Mouse (Mus musculus) right cerebral cortex, postnatal 4 days (tissue): Measurements from ENCODE around the gene Ap4s1.

Experiments
- DNase-seq: peaks from one replicate; pipeline ENCODE4 v3.0.0-alpha.2; 2022

The Ap4s1 gene

DNA sequence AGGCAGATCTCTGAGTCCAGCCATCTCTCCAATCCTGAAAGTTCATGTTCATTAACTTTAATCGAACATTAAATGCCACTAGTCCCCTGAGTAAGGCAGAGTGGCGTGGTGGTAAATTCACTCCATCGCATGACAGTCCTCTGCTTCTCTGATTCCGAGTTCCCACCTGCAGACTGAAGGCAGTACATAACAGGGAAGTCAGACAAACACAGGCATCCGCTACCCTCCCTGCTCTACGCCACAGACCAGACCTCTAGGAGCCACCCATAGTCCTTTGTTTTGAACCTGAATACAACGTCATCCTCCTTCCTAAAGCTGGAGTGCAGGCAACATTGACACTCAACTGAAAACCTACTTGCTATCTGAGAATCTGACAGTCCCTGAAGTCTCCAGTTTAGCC, 13.7 kb downstream of the Ap4s1 start:
- no peak for DNase-seq

DNA sequence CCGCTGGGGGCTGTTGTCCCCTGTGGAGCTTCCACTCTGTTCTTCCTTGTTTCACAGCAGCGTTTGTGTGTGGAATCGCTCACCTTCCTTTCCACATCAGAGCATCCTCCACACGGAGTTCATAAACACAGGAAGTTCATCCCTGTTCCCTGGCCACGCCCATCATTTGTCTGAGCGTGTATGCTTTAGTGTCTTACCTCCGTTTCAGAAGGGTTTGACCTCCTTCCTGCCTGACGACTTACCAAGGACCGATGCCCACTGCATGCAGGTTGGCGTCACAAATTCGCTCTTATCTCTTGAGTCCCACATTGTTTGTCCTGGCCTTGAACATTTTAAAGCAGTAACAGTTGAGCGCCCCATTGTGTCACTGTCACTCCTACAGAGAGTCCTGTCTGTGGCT, 14.9 kb downstream of the Ap4s1 start:
- no peak for DNase-seq

DNA sequence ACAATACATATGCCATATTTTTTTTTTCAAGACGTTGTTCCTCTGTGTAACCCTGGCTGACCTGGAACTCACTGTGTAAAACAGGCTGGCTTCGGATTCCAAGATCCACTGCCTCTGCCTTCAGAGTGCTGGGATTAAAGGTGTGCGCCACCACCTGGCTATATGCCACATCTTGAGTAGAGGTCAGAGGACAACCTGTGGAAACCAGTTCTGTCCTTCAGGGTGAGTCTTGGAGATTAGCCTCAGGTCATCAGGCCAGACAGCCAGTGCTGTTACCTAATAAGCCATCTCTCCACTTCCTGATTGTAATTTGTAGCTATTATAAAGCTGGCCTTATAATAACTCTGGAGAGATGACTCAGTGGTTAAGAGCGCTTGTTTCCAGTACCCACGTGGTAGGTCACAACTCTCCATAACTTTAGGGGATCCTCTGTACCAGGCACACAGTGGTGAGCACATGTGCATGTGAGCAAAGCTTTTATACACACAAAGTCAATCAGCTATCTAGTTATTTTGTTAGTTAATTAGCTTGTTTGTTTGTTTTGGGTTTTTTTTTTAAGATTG, 15.9 kb downstream of the Ap4s1 start:
- no peak for DNase-seq

DNA sequence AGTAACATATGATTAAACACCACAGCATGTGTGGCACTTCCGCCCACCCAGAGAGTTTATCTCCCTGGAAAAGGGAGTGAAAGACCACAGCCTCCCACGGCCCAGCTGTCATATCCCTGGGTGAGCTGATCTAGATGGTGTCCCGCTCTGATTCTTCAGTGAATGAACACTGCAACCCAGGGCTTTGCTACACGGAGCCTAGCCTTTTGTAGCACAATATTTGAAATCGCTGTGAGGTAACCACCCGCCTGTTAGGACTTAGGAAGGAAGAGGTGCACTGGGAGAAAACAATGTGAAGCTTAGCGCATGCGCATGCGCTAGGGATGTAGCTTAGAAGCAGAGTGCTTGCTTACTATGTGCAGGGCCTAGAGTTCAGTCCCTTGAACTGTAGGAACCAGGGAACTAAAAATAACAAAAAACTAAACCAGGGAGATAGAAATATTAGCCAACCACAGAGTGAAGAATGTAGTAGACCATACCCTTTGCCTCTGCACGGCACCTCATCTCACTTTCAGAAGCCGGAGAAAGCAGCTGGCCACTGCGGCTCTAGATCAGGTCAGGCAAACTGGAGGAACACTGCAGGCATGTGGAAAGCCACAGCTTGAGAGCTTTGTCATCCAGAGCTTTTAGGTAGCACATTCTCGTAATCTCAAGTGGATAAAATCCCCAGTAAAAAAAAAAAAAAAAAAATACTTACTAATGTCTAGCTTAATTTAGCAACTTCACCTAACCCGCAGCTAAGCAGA, 18.3 kb downstream of the Ap4s1 start:
- no peak for DNase-seq

DNA sequence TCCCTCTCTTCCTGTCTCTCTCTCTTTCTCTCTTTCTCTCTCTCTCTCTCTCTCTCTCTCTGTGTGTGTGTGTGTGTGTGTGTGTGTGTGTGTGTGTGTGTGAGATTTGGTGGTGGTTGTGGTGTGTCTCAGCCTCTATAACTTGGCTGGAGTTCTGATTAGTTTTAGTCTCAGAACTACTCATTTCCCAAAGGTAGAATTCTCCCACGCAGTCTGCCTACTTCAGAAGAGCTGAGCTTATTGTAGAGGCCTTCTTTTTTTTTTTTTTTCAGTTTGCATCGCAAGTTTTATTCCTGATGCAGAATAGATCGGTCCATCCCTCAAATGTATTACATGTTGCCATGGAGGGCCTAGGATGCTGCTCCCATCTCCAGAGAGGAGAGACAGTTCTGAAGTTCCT, 18.9 kb downstream of the Ap4s1 start:
- DNase-seq: no peak

DNA sequence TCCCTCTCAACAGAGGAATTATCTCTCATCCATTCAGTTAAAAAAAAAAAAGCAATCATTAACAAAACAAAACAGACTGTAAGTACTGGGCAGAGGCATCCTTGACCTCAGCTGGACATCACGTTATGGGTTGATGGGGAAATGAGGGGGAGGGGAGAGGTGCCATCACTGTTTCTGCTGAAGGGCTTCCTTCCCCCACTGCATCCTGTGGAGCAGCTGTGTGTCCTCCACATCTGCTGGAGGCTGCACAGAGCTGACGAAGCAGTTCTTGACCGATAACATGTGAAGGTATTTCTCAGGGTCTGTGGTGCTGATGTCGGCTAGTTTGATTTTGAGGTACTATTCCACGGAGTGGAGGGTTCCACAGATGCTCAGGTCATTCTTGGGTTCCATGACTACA, 19.3 kb downstream of the Ap4s1 start:
- no peak for DNase-seq

DNA sequence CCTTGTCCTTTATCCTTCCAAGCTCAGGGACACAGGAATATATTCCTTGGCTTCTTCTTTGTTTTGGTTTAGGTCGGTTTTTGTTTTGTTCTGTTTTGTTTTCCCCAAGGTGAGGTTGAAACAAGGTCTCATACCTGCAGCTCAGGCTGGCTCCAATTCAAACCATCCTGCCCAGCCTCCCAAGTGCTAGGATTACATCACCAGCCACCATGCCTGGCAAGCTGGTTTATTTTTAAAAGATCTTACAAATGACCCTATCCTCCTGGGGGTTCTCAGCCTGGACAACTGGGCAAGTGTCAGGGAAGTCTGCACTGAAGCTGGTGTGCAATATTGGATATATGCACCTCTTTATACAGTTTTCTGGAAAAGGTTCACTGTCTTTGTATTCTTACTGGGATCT, 21.9 kb downstream of the Ap4s1 start:
- DNase-seq: no peak

DNA sequence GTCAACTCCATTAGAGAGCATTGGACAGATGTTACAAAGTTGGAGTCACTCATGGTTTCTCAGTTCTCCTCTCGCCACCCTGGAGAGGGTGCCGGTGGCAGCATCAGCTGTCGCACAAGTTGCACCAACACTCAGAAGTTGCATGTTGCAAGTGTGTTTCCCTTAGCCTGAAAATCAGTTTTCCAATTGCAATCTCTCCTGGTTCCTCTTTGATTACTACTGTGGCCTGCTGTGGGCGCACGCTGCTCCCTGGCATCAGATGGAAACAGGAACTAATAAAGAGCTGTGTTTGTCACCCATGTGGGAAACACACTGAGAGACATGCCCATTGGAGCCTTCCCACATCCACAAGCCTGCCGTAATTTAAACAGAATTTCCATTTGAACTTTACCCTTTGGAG, 27.8 kb downstream of the Ap4s1 start:
- DNase-seq: no peak

DNA sequence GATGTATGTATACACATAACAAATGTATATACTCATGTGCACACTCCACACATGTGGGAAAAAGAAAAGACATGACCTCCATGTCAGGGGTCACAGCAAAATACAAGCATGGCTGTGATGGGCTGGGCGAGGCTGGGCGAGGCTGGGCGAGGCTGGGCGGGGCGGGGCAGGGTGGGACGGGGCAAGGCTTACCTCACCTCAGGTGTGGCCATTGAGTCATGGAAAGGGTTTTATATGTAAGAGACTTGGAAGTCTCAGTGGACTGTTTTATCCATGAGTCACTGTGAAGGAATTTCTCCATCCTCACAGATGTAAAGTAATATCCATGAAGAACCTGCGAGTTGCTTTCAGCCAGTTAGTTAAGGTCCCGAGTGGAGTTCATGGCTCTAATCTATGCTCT, 31.0 kb downstream of the Ap4s1 start:
- DNase-seq: no peak

DNA sequence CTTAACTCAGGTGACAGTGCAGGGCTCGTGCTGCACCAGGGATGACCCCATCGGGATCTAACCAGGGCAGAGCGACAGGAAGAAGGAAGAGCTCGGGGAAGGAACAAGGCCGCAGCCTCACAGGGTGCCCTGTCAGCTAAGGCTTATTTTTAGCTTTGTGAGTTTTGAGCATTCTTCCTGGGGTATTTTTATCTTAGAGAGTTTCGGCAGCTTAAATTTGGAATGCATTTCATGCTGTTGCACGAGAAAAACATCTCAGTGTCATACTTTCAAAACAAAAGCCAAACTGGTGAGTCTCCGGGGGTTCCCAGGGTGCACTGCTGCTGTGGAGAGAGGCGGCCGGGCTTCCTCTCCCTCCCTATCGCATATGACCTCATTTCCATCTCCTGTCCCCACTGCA, 38.2 kb downstream of the Ap4s1 start:
- no peak for DNase-seq

DNA sequence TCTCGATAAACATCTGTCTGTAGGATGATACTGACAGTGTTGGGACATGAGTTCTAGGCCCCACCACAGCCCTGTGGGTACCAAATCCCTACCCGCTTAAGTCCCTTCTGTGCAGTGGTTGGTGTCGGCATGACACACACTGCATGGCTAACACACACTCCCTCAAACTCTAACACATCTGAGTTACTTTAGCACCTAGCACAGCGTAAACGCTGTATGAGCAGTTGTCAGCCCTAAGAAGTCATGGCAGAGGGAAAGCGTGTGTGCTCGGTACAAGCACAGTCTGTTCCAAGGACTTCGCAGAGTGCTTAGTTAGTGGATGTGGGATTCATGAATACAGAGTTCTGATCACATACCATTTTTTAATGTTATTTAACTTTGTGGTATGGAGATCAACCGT, 39.0 kb downstream of the Ap4s1 start:
- DNase-seq: no peak

DNA sequence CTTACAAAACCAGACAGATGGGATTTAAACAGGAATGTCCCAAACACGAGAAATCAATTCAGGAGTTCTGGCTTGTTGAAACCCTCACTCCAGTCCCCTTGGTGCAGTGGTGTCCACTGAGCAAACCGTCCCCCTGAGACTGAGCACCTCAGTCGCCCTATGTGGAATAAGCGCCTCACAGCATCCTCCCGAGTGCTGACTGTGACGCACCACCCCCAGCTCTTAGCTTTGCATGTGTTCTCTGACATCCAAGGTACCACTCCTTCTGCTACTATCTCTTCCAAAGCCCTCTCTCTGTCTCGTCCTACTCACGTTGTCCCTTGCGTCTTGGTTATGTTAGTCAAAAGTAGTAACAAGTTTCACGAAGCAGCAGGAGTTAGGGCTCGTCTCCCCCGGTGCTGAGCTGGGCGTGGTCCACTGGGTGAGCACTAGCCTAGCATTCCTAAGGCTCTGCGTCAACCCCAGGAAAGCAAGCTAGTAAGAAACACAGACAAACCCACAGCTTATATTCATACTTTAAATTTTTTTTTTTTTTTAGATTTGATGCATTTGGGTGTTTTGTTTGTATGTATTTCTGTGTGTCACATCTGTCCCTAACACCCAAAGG, 43.9 kb downstream of the Ap4s1 start:
- DNase-seq: no peak

DNA sequence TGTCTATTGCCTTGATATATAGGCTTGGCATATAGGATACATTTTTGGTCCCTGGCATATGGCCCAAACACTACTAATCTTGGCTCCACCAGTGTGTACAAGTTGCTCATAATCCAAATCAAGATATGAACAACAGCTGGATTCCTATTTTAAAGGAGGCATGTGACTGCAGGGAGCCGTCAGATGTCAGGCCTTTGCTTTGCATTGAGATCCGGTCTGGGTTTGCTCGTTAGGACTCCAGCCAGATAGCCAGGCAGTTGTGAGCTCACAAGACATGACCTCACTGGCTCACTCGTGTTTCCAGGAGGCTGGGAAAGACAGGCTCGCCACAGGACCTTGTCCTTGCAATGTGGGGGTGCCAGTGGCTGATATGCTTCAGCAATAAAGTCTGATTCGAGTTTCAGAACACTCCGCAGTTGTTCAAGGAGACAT, 45.0 kb downstream of the Ap4s1 start:
- no peak for DNase-seq

DNA sequence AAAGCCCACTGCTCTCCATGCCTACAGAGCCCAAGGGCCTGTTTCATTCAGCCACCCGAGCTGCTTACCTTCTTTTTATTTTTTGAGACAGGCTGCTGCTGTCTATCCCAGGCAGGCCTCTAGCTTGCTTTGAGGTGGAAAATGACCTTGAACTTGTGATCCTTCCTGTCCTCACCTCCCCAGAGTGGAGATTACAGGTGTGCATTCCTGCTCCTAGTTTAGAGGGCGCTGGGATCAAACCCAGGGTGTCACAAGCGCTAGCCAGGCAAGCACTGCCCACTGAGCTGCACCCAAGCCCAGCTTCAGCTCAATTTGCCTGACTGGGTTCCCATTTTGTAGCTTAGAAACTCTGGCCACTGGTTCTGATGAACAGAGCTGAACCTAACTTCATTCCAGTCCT, 45.5 kb downstream of the Ap4s1 start:
- no peak for DNase-seq

DNA sequence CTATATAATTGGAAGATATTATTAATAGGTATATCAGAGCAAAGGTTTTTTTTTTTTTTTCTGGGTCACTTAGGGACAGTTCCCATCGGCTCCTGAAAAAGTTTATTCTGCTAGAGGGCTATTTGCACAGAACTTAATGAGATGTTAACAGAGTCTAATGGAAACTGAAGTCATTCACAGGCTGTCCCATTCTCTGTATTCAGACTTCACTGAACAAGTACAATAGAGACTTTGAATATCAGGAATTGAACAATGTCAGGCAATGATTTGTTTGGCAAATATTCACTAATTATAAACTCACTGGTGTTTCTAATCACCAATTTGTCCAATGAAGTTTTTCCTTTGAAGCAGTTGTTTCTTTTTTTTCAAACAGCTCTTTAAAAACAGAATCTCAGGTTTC, 46.0 kb downstream of the Ap4s1 start:
- DNase-seq: no peak

DNA sequence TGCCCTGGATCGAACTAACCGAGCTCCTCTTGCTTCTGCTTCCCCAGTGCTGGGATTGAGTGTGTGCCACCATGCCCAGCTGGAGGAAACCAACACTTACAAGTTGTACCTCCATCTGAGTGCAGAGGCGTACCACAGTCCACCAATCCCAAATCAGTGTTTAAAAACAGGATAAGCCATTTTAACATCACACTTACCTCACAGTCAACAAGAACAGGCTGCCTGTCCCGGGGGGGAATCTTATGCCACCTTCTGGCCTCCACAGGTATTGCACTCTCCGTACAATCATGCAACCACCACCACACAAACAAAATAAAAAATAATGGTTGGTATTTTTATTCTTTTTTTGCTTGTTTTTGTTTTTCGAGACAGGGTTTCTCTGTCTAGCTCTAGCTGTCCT, 50.9 kb downstream of the Ap4s1 start:
- peak; percentile 53 for DNase-seq

DNA sequence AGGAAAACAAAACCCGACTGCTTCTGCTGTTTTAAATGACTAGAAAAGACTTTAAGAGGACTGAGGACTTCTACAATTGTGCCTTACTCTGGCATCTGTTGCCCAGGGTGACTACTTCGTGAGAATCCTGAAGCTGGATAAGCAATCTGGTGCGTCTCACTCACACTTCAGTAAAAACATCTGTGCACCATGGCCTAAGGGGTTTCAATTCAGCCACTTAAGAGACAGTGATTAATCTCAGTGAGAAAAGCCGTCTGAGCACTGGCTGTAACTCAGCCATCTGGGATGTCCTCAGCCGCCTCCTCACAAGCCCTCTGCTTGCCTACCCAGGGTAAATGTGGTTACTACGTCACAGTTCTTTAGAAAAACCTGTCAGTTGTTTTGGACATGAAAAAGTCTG, 54.1 kb downstream of the Ap4s1 start:
- no peak for DNase-seq

DNA sequence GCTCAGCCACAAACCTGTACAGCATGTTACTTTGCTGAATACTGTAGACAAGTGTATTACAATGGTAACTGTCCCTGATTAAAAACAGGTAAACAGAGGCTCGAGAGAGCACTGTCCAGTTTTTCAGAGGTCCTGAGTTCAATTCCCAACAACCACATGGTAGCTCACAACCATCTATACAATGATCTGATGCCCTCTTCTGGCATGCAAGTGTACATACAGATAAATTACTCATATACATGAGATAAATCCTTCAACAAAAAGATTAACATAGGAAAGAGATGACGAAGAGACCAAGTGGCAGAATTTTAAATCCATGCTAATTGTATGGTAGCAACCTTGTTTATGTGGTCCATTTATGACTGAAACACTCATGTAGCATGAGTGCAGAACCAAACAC, 56.5 kb downstream of the Ap4s1 start:
- DNase-seq: no peak

DNA sequence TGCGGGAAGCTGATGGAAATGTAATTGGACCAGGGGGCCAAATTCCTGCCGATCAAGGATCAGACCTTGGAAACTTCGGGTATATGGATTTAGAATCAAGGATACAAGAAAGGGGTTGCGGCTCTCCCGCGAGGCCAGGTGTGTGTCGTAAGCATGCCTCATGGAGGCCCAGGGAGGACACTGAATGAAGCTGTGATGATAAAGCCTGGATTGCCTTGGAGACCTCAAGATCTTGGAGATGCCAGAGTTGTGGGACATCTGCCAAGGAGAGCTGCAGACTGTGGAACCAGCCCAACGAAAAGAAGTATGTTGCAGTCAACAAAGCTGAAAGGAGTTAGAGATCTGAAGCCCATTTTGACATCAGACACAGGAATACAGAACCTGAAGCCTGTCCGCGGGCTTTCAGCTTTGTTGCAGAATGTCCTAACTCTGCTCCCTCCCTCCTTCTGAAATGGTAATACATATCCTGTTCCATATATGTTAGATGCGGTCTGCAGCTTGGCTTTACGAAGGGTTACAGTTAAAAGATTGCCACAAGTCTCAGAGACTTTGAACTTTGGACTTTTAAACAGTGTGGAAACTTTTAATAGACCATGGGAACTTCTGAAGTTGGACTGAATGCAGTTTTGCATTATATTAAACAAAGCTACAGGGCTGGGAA, 65.2 kb downstream of the Ap4s1 start:
- DNase-seq: no peak

DNA sequence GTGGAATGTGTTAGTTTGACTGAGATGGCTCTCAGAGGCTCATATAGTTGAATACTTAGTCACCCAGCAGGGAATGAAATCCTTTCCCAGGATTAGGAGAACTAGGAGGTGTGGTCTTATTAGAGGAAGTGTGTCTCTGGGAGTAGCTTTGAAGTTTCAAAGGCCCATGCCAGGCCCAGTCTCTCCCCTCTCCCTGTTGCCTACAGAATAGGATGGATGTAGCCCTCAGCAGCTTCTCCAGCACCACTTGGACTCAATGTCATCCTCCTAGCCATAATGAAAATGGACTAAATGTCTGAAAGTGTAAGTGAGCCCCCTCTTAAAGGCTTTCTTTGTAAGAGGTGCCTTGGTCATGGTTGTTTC, 65.7 kb downstream of the Ap4s1 start:
- no peak for DNase-seq

DNA sequence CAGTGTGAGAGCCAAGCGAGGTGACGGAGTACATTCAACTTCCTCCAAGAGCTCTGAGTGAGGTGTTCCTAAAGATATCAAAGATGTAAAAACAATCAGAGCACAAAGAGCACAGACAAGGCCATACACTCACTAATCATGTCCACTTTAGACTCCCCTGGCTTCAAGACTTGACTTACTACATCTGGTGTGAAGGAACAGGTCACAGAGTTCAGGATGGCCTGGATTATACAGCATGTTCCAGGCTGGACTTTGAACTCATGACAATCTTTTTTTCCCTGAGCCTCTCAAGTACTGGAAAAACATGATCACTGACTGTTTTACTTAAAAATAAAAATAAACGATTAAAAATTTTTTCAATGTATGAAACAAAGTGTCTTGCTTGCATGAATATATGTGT, 68.5 kb downstream of the Ap4s1 start:
- no peak for DNase-seq

DNA sequence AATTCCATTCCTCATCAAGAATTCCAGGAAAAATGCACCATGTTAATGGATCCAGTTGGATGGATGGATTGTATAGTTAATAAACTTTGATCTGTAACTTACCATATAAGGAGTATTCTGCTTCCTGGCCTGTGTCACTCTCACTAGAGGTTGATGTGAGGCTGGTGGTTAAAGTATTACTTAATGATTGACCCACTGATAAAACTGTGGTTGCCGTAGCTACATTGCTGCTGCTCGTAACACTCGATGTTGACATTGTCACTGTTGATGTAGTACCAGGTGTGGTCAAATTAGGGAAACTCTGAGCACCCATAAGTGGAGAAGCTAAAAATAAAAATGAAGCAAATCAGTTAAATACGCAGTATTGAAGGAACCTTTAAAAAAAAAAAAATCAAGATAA, 76.6 kb downstream of the Ap4s1 start:
- no peak for DNase-seq

DNA sequence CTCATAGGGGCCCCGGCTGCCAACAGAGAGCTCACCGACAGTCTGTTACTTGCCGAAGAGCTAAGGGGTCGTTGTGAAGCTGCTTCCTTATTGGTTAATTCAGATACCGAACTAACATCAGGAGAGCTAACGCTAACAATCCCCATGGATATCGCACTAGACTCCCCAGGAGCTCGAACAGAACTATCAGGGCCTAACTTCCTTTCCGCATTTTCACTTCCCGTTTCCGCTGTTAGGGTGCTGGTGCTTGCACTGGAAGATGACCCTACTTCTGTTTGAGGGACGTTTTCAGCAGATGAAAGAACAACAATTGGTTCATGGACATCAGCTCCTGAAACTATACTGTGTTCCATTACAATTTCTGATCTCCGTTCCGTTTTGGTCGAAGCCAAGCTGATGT, 77.9 kb downstream of the Ap4s1 start:
- no peak for DNase-seq

DNA sequence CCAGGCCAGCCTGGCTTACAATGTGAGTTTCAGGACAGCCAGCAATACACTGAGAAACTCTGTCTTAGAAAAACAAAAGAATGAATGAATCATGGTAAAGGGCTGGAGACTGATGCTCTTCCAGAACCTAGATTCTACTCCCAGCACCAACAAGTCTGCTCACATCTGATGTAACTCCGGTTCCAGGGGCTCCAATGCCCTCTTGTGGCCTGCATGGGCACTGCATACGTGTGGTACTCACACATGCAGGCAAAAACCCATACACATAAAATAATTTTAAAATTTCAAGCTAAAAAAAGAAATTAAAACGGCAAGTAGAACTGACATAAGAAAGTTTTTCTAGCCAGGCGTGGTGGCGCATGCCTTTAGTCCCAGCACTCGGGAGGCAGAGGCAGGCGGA, 94.0 kb downstream of the Ap4s1 start:
- DNase-seq: no peak
